Mouse (Mus musculus) embryonic facial prominence, embryonic 12.5 days (tissue): ENCODE measurements around the gene Pimreg. TPM values are rescaled to one million over a fixed set of nuclear protein-coding genes. Genes with fewer than 3 reads are reported as not detected.

Experiments
- ATAC-seq: fragments of 200-750 bp; cut with Nextera tagmentation; 2 replicates; pipeline ENCODE4 v1.8.0; 2017; ENCODE audit not compliant: insufficient number of reproducible peaks, insufficient read depth, low FRiP score, low TSS enrichment
- H3K27ac ChIP-seq: fragments of 300-500 bp; sonication (generic); 2 replicates; pipeline ENCODE4 v1.5.1; 2016; ENCODE audit warnings: mild to moderate bottlenecking
- H3K27me3 ChIP-seq: fragments of 300-500 bp; sonication (generic); 2 replicates; pipeline ENCODE4 v1.6.1; 2016; ENCODE audit warnings: mild to moderate bottlenecking, moderate library complexity
- H3K36me3 ChIP-seq: fragments of 300-500 bp; sonication (generic); 2 replicates; pipeline ENCODE4 v1.6.1; 2016; ENCODE audit warnings: mild to moderate bottlenecking
- H3K4me1 ChIP-seq: fragments of 300-500 bp; sonication (generic); 2 replicates; pipeline ENCODE4 v1.6.1; 2016
- H3K4me2 ChIP-seq: fragments of 300-500 bp; sonication (generic); replicated peaks from 2 replicates; pipeline ENCODE4 v1.6.1; 2016; ENCODE audit warnings: mild to moderate bottlenecking, moderate library complexity
- H3K4me3 ChIP-seq: fragments of 300-500 bp; sonication (generic); 2 replicates; pipeline ENCODE4 v1.5.1; 2016; ENCODE audit warnings: mild to moderate bottlenecking
- H3K9ac ChIP-seq: fragments of 300-500 bp; sonication (generic); 2 replicates; pipeline ENCODE4 v1.6.1; 2016; ENCODE audit warnings: mild to moderate bottlenecking, moderate library complexity
- H3K9me3 ChIP-seq: fragments of 300-500 bp; sonication (generic); 2 replicates; pipeline ENCODE4 v1.6.1; 2016; ENCODE audit warnings: mild to moderate bottlenecking, moderate library complexity
- WGBS: fragments of 180-500 bp; shearing (Covaris S2); methylation state at CpG from one replicate; pipeline ENCODE4 v1.1.7; 2016; 5-methylcytosine and 5-hydroxymethylcytosine counted together
- polyA plus RNA-seq: library from polyadenylated mRNA; unstranded; fragments of >200 nt; fragmentation: Nextera tagmentation; extraction: Ambion mirVana; gene quantifications from 2 replicates; pipeline ENCODE4 v1.2.1, GENCODE M21; 2016

The Pimreg gene
- polyA plus RNA-seq, 1 experiment from 2014 or later: 143 TPM

GRCm38 (mm10) chr11:72032091-72032490 is 9.7 kb upstream of the Pimreg start:
- Histone ChIP-seq H3K36me3 (no peaks in the 10 kb centered on the region), H3K9ac (no peak overlapping the region), H3K27ac (no peak overlapping the region), H3K4me2 (no peak overlapping the region), H3K4me3 (no peak overlapping the region), H3K9me3 (no peaks in the 10 kb centered on the region), H3K27me3 (peaks cover 15% of the 10 kb centered on the region; the same call in 1 of the 2 replicates), H3K4me1 (no peaks in the 10 kb centered on the region)
- WGBS: 69% methylated on average over 4 of the region's 4 CpGs
- ATAC-seq: no peak

DNA sequence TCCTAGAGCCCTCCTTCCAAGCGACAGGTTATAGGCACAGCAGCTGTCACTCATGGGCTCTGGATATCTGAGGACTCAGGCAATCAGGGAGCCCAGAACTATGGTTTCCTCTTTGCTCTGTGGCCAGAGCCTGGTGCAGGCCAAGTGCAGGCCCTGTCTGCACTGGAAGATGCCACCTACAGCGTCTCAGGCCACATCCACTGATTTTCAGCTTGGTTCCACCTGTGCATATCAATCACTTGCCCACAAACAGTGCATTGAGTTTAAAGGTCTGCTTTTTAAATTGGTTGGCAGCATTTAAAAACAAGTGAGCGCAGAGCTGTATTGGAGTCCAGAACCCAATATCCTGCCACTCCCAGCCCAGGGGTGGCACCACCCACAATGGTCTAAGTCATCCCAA is 9.2 kb upstream of the Pimreg start:
- Histone ChIP-seq H3K36me3 (no peaks in the 10 kb centered on the region), H3K4me2 (no peak overlapping the region), H3K27me3 (peaks cover 15% of the 10 kb centered on the region; the same call in 1 of the 2 replicates), H3K4me1 (no peaks in the 10 kb centered on the region), H3K9me3 (no peaks in the 10 kb centered on the region), H3K27ac (no peak overlapping the region), H3K9ac (no peak overlapping the region), H3K4me3 (no peak overlapping the region)
- ATAC-seq: no peak
- 82% methylated on average over 3 of the region's 3 CpGs for WGBS

GRCm38 (mm10) chr11:72037409-72037808 is 4.4 kb upstream of the Pimreg start, which contains the start of gene Aipl1:
Gene Aipl1, minus strand, starts transcription at chr11:72037509.
- WGBS: 63% methylated on average over 4 of the region's 4 CpGs
- H3K4me1 ChIP-seq: 0 out of 2 replicates have a peak, but pooled peaks cover 5% of the 10 kb centered on the region

DNA sequence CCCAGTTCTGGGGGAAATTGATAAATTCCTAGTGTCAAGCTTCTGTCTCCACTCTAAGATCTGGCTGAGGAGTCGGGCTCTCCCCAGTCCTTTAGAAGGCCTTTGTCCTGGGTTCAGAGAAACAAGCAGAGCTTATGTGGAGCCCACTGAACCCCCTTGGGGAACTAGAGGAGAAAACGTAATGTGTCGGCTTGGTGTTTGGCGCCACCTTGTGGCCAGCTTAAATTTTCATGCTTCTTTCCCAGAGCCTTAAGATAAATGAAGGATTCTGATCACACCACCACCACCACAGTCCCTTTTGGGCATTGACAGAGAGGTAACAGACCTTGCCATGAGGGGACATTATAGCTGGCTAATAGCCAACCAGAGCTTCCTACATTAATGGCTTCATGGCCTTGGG is 3.8 kb upstream of the Pimreg start:
- ATAC-seq: no peak
- no peak overlapping the region for H3K4me2 ChIP-seq
- H3K27me3 ChIP-seq: 0 out of 2 replicates have a peak, but pooled peaks cover 3% of the 10 kb centered on the region
- no peak overlapping the region for H3K27ac ChIP-seq
- no peak overlapping the region for H3K4me3 ChIP-seq
- H3K9me3 ChIP-seq: no peaks in the 10 kb centered on the region
- H3K36me3 ChIP-seq: no peaks in the 10 kb centered on the region
- H3K9ac ChIP-seq: no peak overlapping the region
- peaks cover 10% of the 10 kb centered on the region for H3K4me1 ChIP-seq
- WGBS: 3% methylated on average over 4 of the region's 4 CpGs

More at GRCm38 (mm10) chr11:72037409-72037808, 4.4 kb upstream of the Pimreg start, which contains the start of gene Aipl1:
- ATAC-seq: no peak
- H3K36me3 ChIP-seq: no peaks in the 10 kb centered on the region
- 0 out of 2 replicates have a peak, but pooled peaks cover 3% of the 10 kb centered on the region for H3K27me3 ChIP-seq
- no peaks in the 10 kb centered on the region for H3K9me3 ChIP-seq
- no peak within 1 kb of the TSS for H3K4me3 ChIP-seq
- no peak within 1 kb of the TSS for H3K9ac ChIP-seq
- no peak within 1 kb of the TSS for H3K4me2 ChIP-seq
- H3K27ac ChIP-seq: no peak within 1 kb of the TSS

- no peaks in the 10 kb centered on the region for H3K36me3 ChIP-seq
- H3K9ac ChIP-seq: no peak overlapping the region
- WGBS: 45% methylated on average over 16 of the region's 16 CpGs
- no peaks in the 10 kb centered on the region for H3K9me3 ChIP-seq
- no peak for ATAC-seq
- H3K4me1 ChIP-seq: peaks cover 28% of the 10 kb centered on the region
- H3K4me2 ChIP-seq: no peak overlapping the region
- no peak overlapping the region for H3K27ac ChIP-seq
- no peak overlapping the region for H3K4me3 ChIP-seq
- 0 out of 2 replicates have a peak, but pooled peaks cover 3% of the 10 kb centered on the region for H3K27me3 ChIP-seq
Measured at GRCm38 (mm10) chr11:72039599-72040386, 2.0 kb upstream of the Pimreg start.

DNA sequence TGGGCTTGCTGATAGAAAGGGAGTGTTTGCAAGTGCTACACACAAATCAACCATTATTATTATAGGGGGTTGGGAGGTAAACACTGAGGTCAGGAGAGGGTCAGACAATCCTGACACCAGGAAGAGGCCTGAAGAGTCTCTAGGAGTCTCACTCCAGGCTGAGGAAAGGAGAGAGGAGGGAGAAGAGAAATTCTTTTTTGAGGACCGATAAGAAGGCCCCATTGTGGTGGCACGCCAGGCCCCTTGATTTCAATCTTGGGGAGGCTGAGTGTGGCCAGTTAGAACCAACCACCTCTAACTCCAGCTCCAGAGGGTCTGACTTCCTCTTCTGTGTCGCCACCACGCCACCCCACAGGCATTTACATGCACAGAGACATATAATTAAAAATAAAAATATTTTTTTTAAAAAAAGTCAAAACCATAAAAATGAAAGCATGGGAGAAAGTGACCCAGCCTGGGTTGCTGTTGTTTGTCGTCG is 503 bp upstream of the Pimreg start:
- H3K27ac ChIP-seq: peak overlapping the region; percentile 81
- H3K27me3 ChIP-seq: 0 out of 2 replicates have a peak, but pooled peaks cover 3% of the 10 kb centered on the region
- H3K9me3 ChIP-seq: no peaks in the 10 kb centered on the region
- peaks cover 29% of the 10 kb centered on the region for H3K4me1 ChIP-seq
- H3K4me3 ChIP-seq: peak overlapping the region; percentile 65
- WGBS: 14% methylated on average over 6 of the region's 6 CpGs
- peak overlapping the region; percentile 87 for H3K4me2 ChIP-seq
- peaks cover 12% of the 10 kb centered on the region for H3K36me3 ChIP-seq
- peak overlapping the region; percentile 65; the same call in 1 of the 2 replicates for H3K9ac ChIP-seq
- ATAC-seq: no peak

DNA sequence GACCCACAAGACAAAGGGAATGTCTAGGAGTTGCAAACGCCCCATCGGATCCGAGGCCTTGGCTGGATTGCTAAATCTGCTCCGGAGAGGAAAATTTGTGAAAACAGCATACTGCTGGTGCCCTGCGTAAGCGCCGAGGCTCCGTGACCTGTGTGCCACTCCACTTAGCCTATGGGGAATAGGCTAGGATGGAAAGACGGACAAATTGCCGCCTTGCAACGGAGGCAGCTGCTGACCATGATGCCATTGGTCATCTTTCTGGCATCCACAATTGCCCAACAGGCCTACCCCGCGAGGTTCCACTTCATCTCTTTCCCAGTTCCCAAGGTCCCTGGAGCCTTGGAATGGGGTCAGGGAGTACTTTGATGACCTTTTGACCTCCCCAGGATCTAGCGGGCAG is 799 bp downstream of the Pimreg start:
- ATAC-seq: no peak
- H3K9me3 ChIP-seq: no peaks in the 10 kb centered on the region
- H3K4me3 ChIP-seq: peak overlapping the region; percentile 65
- peaks cover 22% of the 10 kb centered on the region for H3K36me3 ChIP-seq
- WGBS: under 1% methylated on average over 14 of the region's 14 CpGs
- H3K4me1 ChIP-seq: peaks cover 29% of the 10 kb centered on the region
- H3K4me2 ChIP-seq: peak overlapping the region; percentile 87
- H3K9ac ChIP-seq: peak overlapping the region; percentile 66
- no peak overlapping the region for H3K27ac ChIP-seq
- H3K27me3 ChIP-seq: 0 out of 2 replicates have a peak, but pooled peaks cover 3% of the 10 kb centered on the region

GRCm38 (mm10) chr11:72044231-72044630 is 2.4 kb downstream of the Pimreg start:
- WGBS: 86% methylated on average over 3 of the region's 3 CpGs
- Histone ChIP-seq H3K4me1 (peaks cover 29% of the 10 kb centered on the region), H3K27me3 (peaks cover 3% of the 10 kb centered on the region; the same call in 1 of the 2 replicates), H3K4me2 (peak overlapping the region; percentile 87), H3K9me3 (no peaks in the 10 kb centered on the region), H3K27ac (no peak overlapping the region), H3K9ac (no peak overlapping the region), H3K36me3 (peaks cover 22% of the 10 kb centered on the region), H3K4me3 (no peak overlapping the region)
- no peak for ATAC-seq

DNA sequence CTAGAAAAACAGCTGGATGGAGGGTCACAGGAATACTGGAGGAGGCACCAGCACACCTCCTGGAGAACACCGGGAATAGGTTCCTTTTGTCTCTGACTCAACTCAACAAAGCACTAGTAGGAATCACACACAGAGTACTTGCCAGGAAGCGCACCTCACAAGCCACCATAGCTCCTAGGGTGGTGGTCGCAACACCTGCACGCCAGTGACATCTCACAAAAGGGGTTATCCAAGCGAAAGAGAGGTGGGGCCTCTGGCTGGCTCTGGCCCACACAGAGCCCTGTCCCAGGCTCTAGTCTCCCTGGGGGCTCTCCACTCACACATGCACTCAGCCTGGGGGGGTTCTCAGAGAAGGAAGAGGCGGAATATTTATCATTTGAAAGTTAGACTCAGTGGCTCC is 6.9 kb downstream of the Pimreg start:
- Histone ChIP-seq H3K9ac (no peak overlapping the region), H3K9me3 (no peaks in the 10 kb centered on the region), H3K4me2 (no peak overlapping the region), H3K4me3 (no peak overlapping the region), H3K27me3 (peaks cover 23% of the 10 kb centered on the region; the same call in 1 of the 2 replicates), H3K27ac (no peak overlapping the region), H3K4me1 (peaks cover 26% of the 10 kb centered on the region), H3K36me3 (peaks cover 22% of the 10 kb centered on the region)
- 59% methylated on average over 6 of the region's 6 CpGs for WGBS
- ATAC-seq: no peak

- Histone ChIP-seq H3K36me3 (peaks cover 22% of the 10 kb centered on the region), H3K27me3 (peaks cover 23% of the 10 kb centered on the region; the same call in 1 of the 2 replicates), H3K4me2 (no peak overlapping the region), H3K27ac (no peak overlapping the region), H3K9me3 (no peaks in the 10 kb centered on the region), H3K9ac (no peak overlapping the region), H3K4me3 (no peak overlapping the region), H3K4me1 (peaks cover 21% of the 10 kb centered on the region)
- ATAC-seq: no peak
- 71% methylated on average over 8 of the region's 8 CpGs for WGBS
Measured at GRCm38 (mm10) chr11:72049171-72049759, 7.4 kb downstream of the Pimreg start.

DNA sequence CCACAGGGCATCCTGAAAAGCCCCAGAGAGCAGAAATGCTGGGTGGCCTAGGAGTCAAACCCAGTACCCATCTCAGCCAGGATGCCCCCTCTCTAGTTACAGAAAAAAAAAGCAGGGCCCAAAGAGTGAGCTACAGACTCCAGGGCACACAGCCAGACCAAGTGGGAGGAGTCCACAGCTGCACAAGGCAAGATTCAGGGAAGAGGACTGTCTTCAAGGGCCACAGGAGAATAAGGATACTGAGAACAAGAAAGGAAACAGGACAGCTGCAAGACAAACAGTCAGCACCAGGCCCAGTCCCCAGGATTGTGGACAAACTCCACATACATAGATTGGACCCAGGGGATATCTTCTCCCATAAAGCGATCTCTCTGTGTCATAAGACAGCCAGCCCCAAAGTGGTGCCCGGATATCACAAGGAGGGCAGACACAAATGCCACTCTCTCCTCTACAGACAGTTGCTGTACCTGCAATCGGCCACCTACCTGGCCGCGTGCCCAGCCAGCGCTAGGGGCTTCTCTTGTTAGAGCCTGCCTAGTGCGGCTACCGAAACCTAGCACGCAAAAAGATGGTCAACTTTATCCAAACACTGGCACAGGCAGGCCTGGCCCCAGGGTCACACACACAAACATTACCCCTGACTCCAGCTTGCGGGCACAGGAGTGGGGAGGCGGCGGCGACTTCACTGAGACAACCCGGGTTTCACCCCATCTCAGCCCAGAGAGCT is 8.5 kb downstream of the Pimreg start:
- H3K4me1 ChIP-seq: peaks cover 20% of the 10 kb centered on the region
- no peaks in the 10 kb centered on the region for H3K9me3 ChIP-seq
- H3K4me3 ChIP-seq: peak overlapping the region; percentile 58
- no peak overlapping the region for H3K27ac ChIP-seq
- peak overlapping the region; percentile 60 for H3K9ac ChIP-seq
- H3K4me2 ChIP-seq: peak overlapping the region; percentile 93
- peaks cover 23% of the 10 kb centered on the region; the same call in 1 of the 2 replicates for H3K27me3 ChIP-seq
- no peak for ATAC-seq
- H3K36me3 ChIP-seq: peaks cover 19% of the 10 kb centered on the region
- WGBS: 24% methylated on average over 14 of the region's 14 CpGs
